Mouse (Mus musculus): Measurements from ENCODE around the gene Elf3. TPM values are rescaled to one million over a fixed set of nuclear protein-coding genes. Genes with fewer than 3 reads are reported as not detected.

Elf3 gene
- polyA plus RNA-seq (2015; fragmentation: Nextera tagmentation; extraction: Ambion mirVana), result 25.8 and 30.7 TPM in 2 replicates

DNA sequence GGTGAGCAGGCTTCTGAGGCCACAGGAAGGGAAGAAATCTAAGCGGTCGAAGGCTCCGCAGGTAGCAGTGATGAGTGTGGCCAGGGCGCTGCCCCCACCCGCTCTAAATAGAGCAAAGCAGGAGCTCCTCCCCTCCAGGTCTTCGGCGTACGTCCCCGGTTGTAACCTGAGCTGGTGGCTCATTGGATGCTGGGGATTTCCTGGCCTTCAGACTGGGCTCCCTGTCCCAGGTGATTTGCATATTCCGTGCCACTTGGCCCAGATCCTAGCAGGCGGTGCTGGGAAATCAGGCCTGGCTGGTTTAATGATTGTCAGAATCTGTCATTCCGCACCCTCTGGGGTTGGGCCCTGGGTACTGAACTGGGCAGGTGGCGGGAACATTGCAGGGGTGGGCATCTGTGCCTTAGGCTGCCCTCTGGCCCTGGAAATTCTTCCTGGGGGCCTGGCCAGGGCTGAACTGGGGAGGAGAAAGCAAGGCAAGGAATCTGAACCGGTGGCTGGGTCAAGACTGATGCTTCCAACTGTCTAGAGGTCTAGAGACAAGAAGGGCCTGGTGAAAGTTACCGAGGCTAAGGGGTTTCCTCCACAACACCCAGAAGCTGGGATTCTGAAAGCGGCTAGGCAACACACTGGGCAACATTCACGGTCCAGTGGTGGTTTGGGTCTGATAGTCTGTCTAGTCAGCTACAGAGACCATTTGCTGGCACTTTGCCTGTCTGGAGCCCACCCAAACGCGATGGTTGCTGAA, at the start of gene Elf3:
Gene Elf3, minus strand, starts transcription at position 189 of the 748 bp plus-strand sequence.
- Histone ChIP-seq H3K4me3 (replicated peaks) (peak within 1 kb of the TSS; percentile 43), H3K27ac (peak within 1 kb of the TSS; percentile 93), H3K36me3 (peaks cover 23% of the 10 kb centered on the region), H3K4me2 (peak within 1 kb of the TSS; percentile 66), H3K9me3 (replicated peaks) (no peaks in the 10 kb centered on the region), H3K4me1 (peaks cover 43% of the 10 kb centered on the region), H3K9ac (peak within 1 kb of the TSS; percentile 27; the same call in 1 of the 2 replicates), H3K27me3 (no peaks in the 10 kb centered on the region)
- ATAC-seq (replicated peaks; ENCODE audit: low FRiP score), result peak; percentile 94
- WGBS, result 6% methylated on average over 19 of the region's 19 CpGs

DNA sequence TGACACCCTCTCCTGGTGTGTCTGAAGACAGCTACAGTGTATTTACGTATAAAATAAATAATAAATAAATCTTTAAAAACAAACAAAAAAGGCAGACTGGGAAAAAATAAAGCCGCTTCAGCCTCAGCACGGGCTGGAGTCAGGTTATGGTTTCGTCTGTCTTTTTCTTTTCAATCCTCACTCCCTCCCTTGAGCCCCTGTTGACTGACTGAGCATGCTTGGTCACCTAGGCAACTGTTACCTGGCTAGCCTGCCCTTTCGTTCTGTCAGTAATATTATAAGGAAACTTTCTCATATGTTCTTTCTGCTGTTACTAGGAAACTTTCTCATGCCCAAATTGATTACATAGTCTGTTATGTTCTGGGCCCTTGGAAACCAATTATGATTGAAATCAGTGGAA, 32.5 kb upstream of the Elf3 start:
- Histone ChIP-seq H3K4me3 (replicated peaks) (no peak overlapping the region), H3K4me2 (no peak overlapping the region), H3K9me3 (replicated peaks) (no peaks in the 10 kb centered on the region), H3K27ac (no peak overlapping the region), H3K4me1 (no peaks in the 10 kb centered on the region), H3K9ac (no peak overlapping the region), H3K27me3 (no peaks in the 10 kb centered on the region), H3K36me3 (peaks cover 17% of the 10 kb centered on the region)
- ATAC-seq (replicated peaks; ENCODE audit: low FRiP score), result no peak
- 85% methylated on average over 5 of the region's 5 CpGs for WGBS

DNA sequence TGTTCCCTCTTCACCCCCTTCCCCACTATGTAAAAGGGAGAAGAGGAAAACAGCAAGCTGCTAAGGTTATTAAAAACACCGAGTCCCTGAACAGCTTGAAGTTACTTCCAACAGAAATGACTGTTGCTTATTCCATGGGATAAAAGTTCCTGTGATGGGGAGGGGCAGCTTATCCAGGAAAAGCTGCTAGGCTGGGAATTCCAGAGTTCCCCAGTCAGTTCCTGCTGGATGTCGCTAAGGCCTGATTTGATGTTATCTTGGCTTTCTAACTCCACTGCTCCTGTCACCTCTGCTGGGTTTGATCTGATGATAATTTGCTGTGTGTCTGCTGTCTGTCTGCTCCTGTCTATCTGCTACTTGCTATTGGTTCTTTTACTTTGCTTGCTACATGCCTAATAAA, 27.9 kb upstream of the Elf3 start:
- Histone ChIP-seq H3K27ac (no peak overlapping the region), H3K4me1 (peaks cover 18% of the 10 kb centered on the region), H3K4me2 (no peak overlapping the region), H3K4me3 (replicated peaks) (no peak overlapping the region), H3K9me3 (replicated peaks) (no peaks in the 10 kb centered on the region), H3K9ac (no peak overlapping the region), H3K36me3 (no peaks in the 10 kb centered on the region), H3K27me3 (no peaks in the 10 kb centered on the region)
- no peak for ATAC-seq (replicated peaks; ENCODE audit: low FRiP score)
- WGBS, result 76% methylated on average over 2 of the region's 2 CpGs

DNA sequence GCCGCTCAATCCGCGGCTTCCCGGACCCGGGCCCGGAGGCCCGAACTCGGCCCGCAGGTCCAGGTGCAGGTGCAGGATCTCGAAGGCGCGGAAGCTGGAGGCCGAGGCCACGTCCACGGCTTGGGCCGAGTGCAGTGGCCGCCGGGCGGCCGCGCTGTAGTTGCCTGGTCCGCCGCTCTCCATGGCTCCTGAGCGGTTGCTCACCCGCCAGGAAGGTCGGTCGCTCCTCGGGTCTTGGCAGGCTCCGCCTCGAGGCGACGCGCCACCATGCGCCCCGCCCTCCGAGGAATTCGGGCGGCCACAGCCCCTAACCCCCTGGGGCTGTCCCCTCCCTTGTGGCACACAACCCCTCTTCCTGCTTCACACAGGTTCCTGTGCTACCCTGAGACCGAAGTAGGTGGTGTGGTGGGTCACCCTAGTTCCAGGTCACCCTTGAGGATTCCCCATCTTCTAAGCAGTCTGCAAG, 25.5 kb upstream of the Elf3 start, which contains the start of gene Rnpep:
Gene Rnpep, minus strand, starts transcription at position 259 of the 466 bp plus-strand sequence.
- under 1% methylated on average over 37 of the region's 39 CpGs for WGBS
- H3K4me2 ChIP-seq, result peak within 1 kb of the TSS; percentile 89
- H3K27ac ChIP-seq, result peak within 1 kb of the TSS; percentile 89
- no peaks in the 10 kb centered on the region for H3K27me3 ChIP-seq
- H3K9me3 ChIP-seq (replicated peaks), result no peaks in the 10 kb centered on the region
- H3K4me1 ChIP-seq, result peaks cover 25% of the 10 kb centered on the region
- peaks cover 6% of the 10 kb centered on the region for H3K36me3 ChIP-seq
- peak; percentile 93 for ATAC-seq (replicated peaks; ENCODE audit: low FRiP score)
- peak within 1 kb of the TSS; percentile 82 for H3K4me3 ChIP-seq (replicated peaks)
- peak within 1 kb of the TSS; percentile 92 for H3K9ac ChIP-seq

DNA sequence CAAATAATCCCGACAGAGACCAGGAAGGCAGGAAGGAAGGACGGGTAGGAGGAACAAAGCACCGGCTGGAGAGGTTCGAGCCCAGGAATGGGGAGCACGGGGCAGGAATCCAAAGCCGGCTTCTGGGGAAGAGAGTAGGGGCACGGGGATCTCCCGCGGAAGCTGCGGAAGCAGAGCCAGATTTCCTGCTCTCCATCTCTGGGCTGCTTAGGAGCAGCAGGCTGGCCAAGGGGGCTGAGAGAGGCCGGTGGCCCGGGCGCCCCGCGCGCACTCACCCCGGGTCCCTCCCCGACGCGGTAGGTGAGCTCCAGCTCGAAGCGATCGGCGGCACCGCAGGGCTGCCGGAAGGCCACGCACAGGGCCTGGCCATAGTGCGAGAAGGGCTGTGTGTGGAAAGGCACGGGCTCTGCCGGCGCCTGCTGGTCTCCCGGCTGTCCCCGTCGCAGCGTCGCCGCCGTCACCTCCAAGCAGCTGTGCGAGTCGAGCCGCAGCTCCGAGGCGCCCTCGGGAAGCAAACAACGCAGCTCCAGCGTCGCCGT, 25.0 kb upstream of the Elf3 start:
- Histone ChIP-seq H3K4me3 (replicated peaks) (peak overlapping the region; percentile 82), H3K4me1 (peaks cover 25% of the 10 kb centered on the region), H3K9me3 (replicated peaks) (no peaks in the 10 kb centered on the region), H3K36me3 (peaks cover 11% of the 10 kb centered on the region), H3K27me3 (no peaks in the 10 kb centered on the region), H3K4me2 (peak overlapping the region; percentile 89), H3K9ac (peak overlapping the region; percentile 92), H3K27ac (peak overlapping the region; percentile 89)
- ATAC-seq (replicated peaks; ENCODE audit: low FRiP score), result peak; percentile 81
- under 1% methylated on average over 39 of the region's 48 CpGs for WGBS

GRCm38 (mm10) chr1:135282536-135283286, 24.3 kb upstream of the Elf3 start:
- no peaks in the 10 kb centered on the region for H3K27me3 ChIP-seq
- H3K9ac ChIP-seq, result peak overlapping the region; percentile 92
- 32% methylated on average over 13 of the region's 13 CpGs for WGBS
- peak overlapping the region; percentile 89 for H3K4me2 ChIP-seq
- peak overlapping the region; percentile 89 for H3K27ac ChIP-seq
- no peak for ATAC-seq (replicated peaks; ENCODE audit: low FRiP score)
- peaks cover 18% of the 10 kb centered on the region for H3K36me3 ChIP-seq
- H3K4me1 ChIP-seq, result peaks cover 25% of the 10 kb centered on the region
- H3K4me3 ChIP-seq (replicated peaks), result peak overlapping the region; percentile 82
- H3K9me3 ChIP-seq (replicated peaks), result no peaks in the 10 kb centered on the region

DNA sequence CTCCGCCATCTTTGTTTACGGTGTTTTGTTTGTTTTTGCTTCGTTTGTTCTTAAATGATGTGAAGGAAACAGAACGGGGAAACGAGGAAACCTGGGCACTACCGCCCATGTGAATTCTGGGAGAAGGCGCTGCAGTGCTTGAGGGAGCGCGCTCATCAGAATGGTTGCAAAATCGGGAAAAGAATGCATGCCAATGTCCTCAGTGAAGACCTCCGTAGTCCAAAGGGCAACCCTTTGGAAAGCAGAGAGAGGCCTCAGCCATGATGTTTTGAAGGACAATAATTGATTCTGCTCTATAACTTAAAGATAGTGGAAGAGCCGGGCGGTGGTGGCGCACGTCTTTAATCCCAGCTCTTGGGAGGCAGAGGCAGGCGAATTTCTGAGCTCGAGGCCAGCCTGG, 23.5 kb upstream of the Elf3 start:
- Histone ChIP-seq H3K9ac (no peak overlapping the region), H3K27me3 (no peaks in the 10 kb centered on the region), H3K4me1 (peaks cover 25% of the 10 kb centered on the region), H3K27ac (no peak overlapping the region), H3K4me2 (peak overlapping the region; percentile 89), H3K9me3 (replicated peaks) (no peaks in the 10 kb centered on the region), H3K4me3 (replicated peaks) (no peak overlapping the region), H3K36me3 (peaks cover 26% of the 10 kb centered on the region)
- 96% methylated on average over 17 of the region's 17 CpGs for WGBS
- no peak for ATAC-seq (replicated peaks; ENCODE audit: low FRiP score)

GRCm38 (mm10) chr1:135280646-135281045, 22.3 kb upstream of the Elf3 start:
- H3K4me1 ChIP-seq, result peaks cover 25% of the 10 kb centered on the region
- no peak overlapping the region for H3K4me2 ChIP-seq
- ATAC-seq (replicated peaks; ENCODE audit: low FRiP score), result no peak
- WGBS, result 77% methylated on average over 9 of the region's 9 CpGs
- no peak overlapping the region for H3K27ac ChIP-seq
- no peak overlapping the region for H3K9ac ChIP-seq
- H3K27me3 ChIP-seq, result no peaks in the 10 kb centered on the region
- peaks cover 37% of the 10 kb centered on the region for H3K36me3 ChIP-seq
- H3K9me3 ChIP-seq (replicated peaks), result no peaks in the 10 kb centered on the region
- no peak overlapping the region for H3K4me3 ChIP-seq (replicated peaks)

- Histone ChIP-seq H3K27me3 (no peaks in the 10 kb centered on the region), H3K4me3 (replicated peaks) (no peak overlapping the region), H3K9ac (no peak overlapping the region), H3K4me2 (no peak overlapping the region), H3K27ac (no peak overlapping the region), H3K4me1 (no peaks in the 10 kb centered on the region), H3K36me3 (peaks cover 78% of the 10 kb centered on the region), H3K9me3 (replicated peaks) (no peaks in the 10 kb centered on the region)
- 92% methylated on average over 9 of the region's 9 CpGs for WGBS
- no peak for ATAC-seq (replicated peaks; ENCODE audit: low FRiP score)
Observed at GRCm38 (mm10) chr1:135271371-135271770, 13.0 kb upstream of the Elf3 start.

DNA sequence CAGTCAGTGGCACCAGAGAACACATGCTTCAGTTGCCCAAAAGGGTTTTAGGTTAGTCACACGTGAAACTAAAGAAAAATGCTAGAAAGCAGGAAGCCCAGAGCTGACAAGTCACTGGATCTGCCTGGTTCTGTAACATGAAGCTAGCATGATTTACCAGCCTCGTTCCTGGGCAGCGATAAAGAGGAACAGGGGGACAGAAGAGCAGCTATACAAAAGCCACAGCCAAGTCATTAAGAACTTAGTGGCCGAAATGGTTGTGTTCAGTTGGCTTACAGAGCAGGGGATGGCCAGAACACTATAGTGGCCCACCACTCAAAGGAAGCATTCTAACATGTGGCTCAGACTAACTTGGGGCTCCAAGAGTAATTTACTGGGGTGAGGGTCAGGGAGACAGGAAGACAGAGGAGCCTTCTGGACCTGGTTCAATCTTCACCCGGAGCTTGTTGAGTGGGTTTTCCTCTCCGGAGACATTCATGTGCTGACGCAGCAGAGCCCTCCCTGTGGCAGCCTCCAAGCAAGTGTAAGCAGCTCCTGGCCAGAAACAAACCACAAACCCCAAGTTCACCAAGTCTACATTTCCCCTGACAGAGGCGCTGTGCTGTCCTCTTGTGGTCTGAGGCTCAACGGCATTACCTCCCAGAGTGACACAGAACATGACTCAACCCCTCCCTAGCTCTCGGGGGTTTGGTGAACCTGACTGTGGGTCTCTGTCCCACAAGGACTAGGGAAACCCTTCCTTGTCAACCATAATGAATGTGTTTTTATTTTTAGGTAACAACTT, 9.5 kb upstream of the Elf3 start:
- peaks cover 88% of the 10 kb centered on the region for H3K36me3 ChIP-seq

DNA sequence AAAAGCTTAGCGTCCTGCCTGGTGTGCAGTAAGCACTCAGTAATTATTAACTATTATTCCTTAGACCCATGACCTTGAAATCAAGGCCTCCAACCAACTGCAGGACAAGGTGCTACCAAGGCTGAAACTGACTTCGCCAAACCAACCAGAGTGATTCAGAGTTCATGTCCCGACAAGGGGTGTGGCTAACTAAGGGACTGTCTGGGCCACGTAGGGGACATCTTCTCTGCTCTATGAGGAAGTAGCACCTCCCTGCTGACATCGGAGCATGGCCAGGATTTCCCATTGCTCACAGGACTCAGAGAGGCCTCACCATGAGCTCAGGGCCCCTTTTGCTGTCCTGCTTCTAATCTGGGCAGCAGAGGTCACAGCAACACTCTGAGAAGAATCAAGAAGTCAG, 7.5 kb upstream of the Elf3 start:
- 80% methylated on average over 5 of the region's 5 CpGs for WGBS
- H3K27ac ChIP-seq, result no peak overlapping the region
- ATAC-seq (replicated peaks; ENCODE audit: low FRiP score), result 0 out of 2 replicates have a peak, but pooled peaks have one; percentile 24

More for the DNA sequence above, 9.5 kb upstream of the Elf3 start:
- Histone ChIP-seq H3K27ac (no peak overlapping the region), H3K9ac (no peak overlapping the region), H3K4me2 (no peak overlapping the region), H3K4me1 (no peaks in the 10 kb centered on the region), H3K4me3 (replicated peaks) (no peak overlapping the region), H3K9me3 (replicated peaks) (no peaks in the 10 kb centered on the region), H3K27me3 (no peaks in the 10 kb centered on the region)
- 70% methylated on average over 10 of the region's 10 CpGs for WGBS
- no peak for ATAC-seq (replicated peaks; ENCODE audit: low FRiP score)

More for the DNA sequence above, 7.5 kb upstream of the Elf3 start:
- no peak overlapping the region for H3K4me2 ChIP-seq
- no peak overlapping the region for H3K4me3 ChIP-seq (replicated peaks)
- H3K27me3 ChIP-seq, result no peaks in the 10 kb centered on the region
- H3K9me3 ChIP-seq (replicated peaks), result no peaks in the 10 kb centered on the region
- 0 out of 2 replicates have a peak, but pooled peaks cover under 1% of the 10 kb centered on the region for H3K4me1 ChIP-seq
- no peak overlapping the region for H3K9ac ChIP-seq
- peaks cover 81% of the 10 kb centered on the region for H3K36me3 ChIP-seq

Measured in kidney, embryonic 15.5 days (tissue).